Mouse (Mus musculus): ENCODE results near the gene Kcnt1. TPM values are rescaled to one million over a fixed set of nuclear protein-coding genes. Genes with fewer than 3 reads are reported as not detected.

Kcnt1 gene
- polyA plus RNA-seq, 1 experiment from 2014 or later = 0.07 TPM

Other genes with a start within 250 kb of the Kcnt1 start
- gene Ccdc183, start 246.1 kb upstream of the Kcnt1 start, polyA plus RNA-seq (2014; fragmentation: Nextera tagmentation; extraction: Ambion mirVana) = 0.23 and 0.29 TPM in 2 replicates
- 24.3 and 35.0 TPM in 2 replicates for gene Tmem141, start 241.7 kb upstream of the Kcnt1 start, polyA plus RNA-seq (2014; fragmentation: Nextera tagmentation; extraction: Ambion mirVana)
- gene Fcna, start 235.7 kb upstream of the Kcnt1 start, polyA plus RNA-seq (2014; fragmentation: Nextera tagmentation; extraction: Ambion mirVana) = 1.6 and 1.9 TPM in 2 replicates
- gene Lcn8, start 210.6 kb upstream of the Kcnt1 start, polyA plus RNA-seq (2014; fragmentation: Nextera tagmentation; extraction: Ambion mirVana) = not detected in 2 replicates
- not detected in 2 replicates for gene Lcn5, start 205.8 kb upstream of the Kcnt1 start, polyA plus RNA-seq (2014; fragmentation: Nextera tagmentation; extraction: Ambion mirVana)
- gene Lcn6, start 186.9 kb upstream of the Kcnt1 start, polyA plus RNA-seq (2014; fragmentation: Nextera tagmentation; extraction: Ambion mirVana) = not detected in 2 replicates
- gene Lcn10, start 181.0 kb upstream of the Kcnt1 start, polyA plus RNA-seq (2014; fragmentation: Nextera tagmentation; extraction: Ambion mirVana) = not detected in 2 replicates
- gene Obp2a, start 163.7 kb upstream of the Kcnt1 start, polyA plus RNA-seq (2014; fragmentation: Nextera tagmentation; extraction: Ambion mirVana) = not detected in 2 replicates
- gene Bmyc, start 157.0 kb upstream of the Kcnt1 start, polyA plus RNA-seq (2014; fragmentation: Nextera tagmentation; extraction: Ambion mirVana) = 83.2 and 93.7 TPM in 2 replicates
- not detected in 2 replicates for gene Obp2b, start 126.7 kb upstream of the Kcnt1 start, polyA plus RNA-seq (2014; fragmentation: Nextera tagmentation; extraction: Ambion mirVana)
- 0.45 TPM in 1 of 2 replicates, not detected in the other for gene Lcn3, start 98.2 kb upstream of the Kcnt1 start, polyA plus RNA-seq (2014; fragmentation: Nextera tagmentation; extraction: Ambion mirVana)
- gene Lcn11, start 86.7 kb upstream of the Kcnt1 start, polyA plus RNA-seq (2014; fragmentation: Nextera tagmentation; extraction: Ambion mirVana) = not detected in 2 replicates
- gene Gm13539, start 81.5 kb upstream of the Kcnt1 start, polyA plus RNA-seq (2014; fragmentation: Nextera tagmentation; extraction: Ambion mirVana) = not detected in 2 replicates
- gene Glt6d1, start 47.9 kb upstream of the Kcnt1 start, polyA plus RNA-seq (2014; fragmentation: Nextera tagmentation; extraction: Ambion mirVana) = not detected in 2 replicates
- gene Lcn9, start 40.6 kb upstream of the Kcnt1 start, polyA plus RNA-seq (2014; fragmentation: Nextera tagmentation; extraction: Ambion mirVana) = not detected in 2 replicates
- gene Sohlh1, start 16.5 kb upstream of the Kcnt1 start, polyA plus RNA-seq (2014; fragmentation: Nextera tagmentation; extraction: Ambion mirVana) = not detected in 2 replicates
- 12.6 and 24.8 TPM in 2 replicates for gene Camsap1, start 119.5 kb downstream of the Kcnt1 start, polyA plus RNA-seq (2014; fragmentation: Nextera tagmentation; extraction: Ambion mirVana)
- 80.0 and 94.3 TPM in 2 replicates for gene Ubac1, start 158.0 kb downstream of the Kcnt1 start, polyA plus RNA-seq (2014; fragmentation: Nextera tagmentation; extraction: Ambion mirVana)

All from kidney, embryonic 14.5 days (tissue).